Mouse (Mus musculus) R1 (cell line): Measurements from ENCODE around the gene Manf.

Source experiments
- DNase-seq: peaks from one replicate; pipeline ENCODE4 v3.0.0-alpha.2; 2018; ENCODE audit warnings: low read depth, low spot score

Manf gene

DNA sequence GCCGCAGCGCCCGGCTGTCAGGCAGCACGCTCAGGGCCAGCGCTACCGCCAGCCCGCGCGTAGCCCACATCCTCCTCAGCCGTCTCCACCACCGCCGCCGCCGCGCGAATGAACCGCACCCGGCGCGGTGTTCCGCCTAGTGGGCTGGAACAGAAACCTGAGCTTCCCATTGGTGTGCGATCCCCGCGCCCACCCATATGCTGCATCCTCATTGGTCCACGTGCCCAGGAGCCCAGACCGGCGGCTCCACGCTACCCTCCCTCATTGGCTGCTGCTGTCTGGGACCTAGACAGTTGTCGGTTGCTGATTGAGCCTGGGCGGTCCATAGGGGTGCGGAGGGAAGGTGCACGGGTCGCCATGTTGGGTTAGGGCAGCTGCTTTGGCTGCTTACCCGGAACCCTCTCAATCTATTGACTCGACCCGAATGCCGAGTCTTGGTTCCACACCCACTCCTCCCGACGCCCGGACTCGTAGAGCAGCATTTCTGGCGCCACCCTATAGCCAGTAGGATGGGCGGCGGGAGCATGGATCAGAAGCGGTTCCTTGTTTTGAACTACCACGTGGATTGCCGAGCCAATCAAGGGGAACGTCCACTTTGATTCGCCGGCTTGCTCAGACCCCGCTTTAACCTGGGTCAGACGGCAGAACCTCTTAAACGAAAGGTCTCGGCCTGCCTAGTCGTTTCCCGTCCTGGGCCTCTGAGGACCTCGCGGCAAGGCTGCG, at the start of gene Manf:
TSS of gene Manf (minus strand) at position 151 of the 723 bp plus-strand sequence.
- peak; percentile 99 for DNase-seq

- DNase-seq, result no peak
Observed at GRCm38 (mm10) chr9:106934998-106935397, 43.2 kb upstream of the Manf start.

- no peak for DNase-seq
Observed at GRCm38 (mm10) chr9:106914878-106915277, 23.1 kb upstream of the Manf start.

- peak; percentile 10 for DNase-seq
Observed at GRCm38 (mm10) chr9:106913759-106914158, 22.0 kb upstream of the Manf start.

GRCm38 (mm10) chr9:106911624-106912023, 19.8 kb upstream of the Manf start:
- no peak for DNase-seq

- no peak for DNase-seq
Observed at GRCm38 (mm10) chr9:106908715-106909114, 16.9 kb upstream of the Manf start.

- DNase-seq, result no peak
Observed at GRCm38 (mm10) chr9:106908174-106908573, 16.4 kb upstream of the Manf start.

- DNase-seq, result no peak
Observed at GRCm38 (mm10) chr9:106906597-106906996, 14.8 kb upstream of the Manf start.

- DNase-seq, result peak; percentile 74
Observed at GRCm38 (mm10) chr9:106903791-106904134, 12.0 kb upstream of the Manf start.

GRCm38 (mm10) chr9:106903099-106903790, 11.5 kb upstream of the Manf start:
- DNase-seq, result no peak

GRCm38 (mm10) chr9:106901596-106901995, 9.8 kb upstream of the Manf start:
- DNase-seq, result no peak

GRCm38 (mm10) chr9:106898901-106899300, 7.1 kb upstream of the Manf start:
- no peak for DNase-seq

DNA sequence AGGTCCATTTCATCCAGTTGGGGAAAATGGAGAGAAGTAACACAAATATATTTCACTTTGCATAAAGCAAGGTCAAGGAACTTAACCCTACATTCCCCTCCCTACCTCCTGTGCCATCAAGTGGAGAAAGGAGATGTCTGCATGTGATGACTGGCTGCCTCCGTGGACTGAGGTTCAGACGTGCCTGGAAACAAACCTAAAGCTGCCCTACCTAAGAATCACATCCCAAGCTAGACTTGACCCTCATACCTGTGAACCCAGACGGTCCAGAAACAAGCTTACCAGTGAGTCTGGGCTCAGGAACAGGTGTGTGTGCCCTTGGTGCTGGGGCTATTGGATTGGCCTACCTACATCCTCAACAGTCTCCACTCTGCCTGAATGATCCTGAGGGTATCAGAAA, 1.5 kb upstream of the Manf start:
- no peak for DNase-seq

DNA sequence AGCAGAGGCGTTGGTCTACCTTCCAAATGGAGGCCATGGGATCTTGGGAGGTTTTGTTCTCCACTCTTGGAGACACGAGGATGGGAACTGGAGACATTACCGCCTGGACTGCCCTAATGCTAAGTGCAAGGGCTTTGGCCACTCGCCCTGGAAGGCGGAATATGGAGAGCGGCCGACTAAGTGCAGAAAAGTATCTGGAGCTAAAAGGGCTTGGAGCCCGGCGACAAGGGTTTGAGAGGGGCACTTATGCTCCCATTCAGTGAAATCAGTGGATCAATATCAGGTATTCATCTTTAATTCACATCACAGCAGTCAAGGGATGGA, 735 bp upstream of the Manf start:
- no peak for DNase-seq

GRCm38 (mm10) chr9:106891341-106891741, 438 bp downstream of the Manf start:
- DNase-seq, result peak; percentile 33

DNA sequence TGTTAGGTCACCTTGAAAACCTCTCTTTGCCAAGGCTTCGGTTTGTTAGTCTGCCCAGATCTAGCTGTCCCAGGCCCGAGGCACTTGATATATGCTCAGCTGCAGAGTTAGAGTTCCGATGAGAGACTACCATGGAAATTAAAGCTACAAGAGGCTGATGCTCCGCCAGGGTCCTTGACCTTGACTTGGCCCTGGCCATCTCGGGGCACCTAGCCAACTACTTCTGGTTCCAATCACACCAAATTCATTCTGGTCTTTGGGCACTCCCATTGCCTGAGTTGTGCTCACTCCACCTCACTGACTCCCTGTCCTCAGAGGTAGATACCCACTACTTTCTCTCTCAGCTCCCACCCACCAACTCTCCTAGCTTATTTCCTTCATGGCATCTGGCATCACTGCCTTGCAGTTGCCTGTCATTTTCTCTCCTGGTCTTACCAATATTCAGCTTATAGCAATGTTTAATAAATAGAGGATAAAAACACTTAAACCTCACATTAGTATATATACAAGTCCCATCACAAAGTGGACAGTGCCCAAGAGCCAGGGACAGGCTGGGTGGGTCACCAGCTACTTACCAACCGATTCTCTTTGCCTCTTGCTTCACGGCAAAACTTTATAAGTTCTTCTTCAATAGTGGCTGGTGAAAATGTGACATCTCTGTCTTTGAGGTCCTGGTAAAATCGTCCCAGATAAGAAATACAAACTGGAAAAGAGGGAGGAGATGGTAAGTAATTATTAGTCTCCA, 1.1 kb downstream of the Manf start:
- no peak for DNase-seq

GRCm38 (mm10) chr9:106889321-106889720, 2.5 kb downstream of the Manf start:
- DNase-seq, result peak; percentile 66

DNA sequence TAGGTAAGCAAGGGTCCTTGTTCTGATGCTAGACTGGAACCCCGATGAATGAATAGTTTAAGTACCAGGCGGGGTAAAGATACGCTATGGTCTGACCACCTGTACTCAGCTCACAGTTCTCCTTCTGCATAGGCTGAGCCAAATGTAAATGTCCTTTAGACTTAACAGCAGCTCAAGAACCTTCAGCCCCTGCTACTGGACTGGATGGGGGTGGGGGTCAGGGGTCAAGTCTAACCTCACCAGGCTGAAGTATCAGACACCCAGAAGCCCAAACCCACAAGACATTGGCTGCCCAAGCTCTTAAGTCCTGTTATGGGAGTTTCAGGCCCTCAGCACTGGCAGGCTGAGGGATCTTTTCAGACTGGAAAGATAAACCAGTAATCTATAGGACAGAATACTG, 3.4 kb downstream of the Manf start:
- no peak for DNase-seq

DNA sequence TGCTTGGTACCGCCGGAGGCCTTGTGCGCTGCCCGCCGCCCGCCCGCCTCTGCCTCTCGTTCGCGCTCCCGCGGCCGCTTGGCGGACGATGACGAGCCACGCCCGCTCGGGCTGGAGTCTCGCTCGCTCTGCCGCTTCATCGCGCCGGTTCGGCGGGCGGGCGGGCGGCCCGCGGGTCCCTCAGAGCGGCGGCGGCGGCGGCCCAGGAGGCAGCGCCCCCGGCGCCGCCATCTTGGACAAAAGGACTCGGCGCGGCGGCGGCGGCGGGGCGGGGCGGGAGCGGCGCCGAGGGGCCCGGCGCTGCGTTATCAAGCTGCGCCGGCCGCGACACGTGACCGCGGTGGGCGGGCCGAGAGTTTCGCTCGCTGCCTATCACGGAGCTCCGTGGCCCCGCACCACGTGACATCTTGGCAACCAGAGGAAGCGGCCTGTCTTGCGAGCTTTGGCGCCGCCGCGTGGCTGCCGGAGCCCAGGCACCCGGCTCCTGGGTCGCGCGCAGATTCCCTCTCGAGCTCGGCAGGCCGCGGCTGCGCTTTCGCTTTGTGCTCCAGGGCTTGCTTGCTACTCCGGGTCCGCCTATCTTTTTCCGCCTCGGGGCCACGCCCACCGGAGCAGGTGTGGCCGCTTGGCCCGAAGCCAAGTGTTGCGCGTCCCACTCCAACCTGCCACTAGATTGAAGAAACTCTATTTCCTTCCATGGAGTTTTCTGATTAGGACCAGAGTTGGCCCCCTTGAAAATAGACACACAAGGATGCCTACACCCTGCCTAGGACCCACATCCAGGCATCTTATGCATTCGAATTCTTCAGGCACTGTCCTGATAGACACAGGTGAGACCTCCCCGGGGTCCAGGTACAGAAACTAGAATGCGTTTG, 4.7 kb downstream of the Manf start, which contains the start of gene Rbm15b:
TSS of gene Rbm15b (minus strand) at position 601 of the 875 bp plus-strand sequence.
- DNase-seq, result peak; percentile 98

- DNase-seq, result peak; percentile 52
Observed at GRCm38 (mm10) chr9:106885901-106886731, 5.7 kb downstream of the Manf start.
